In genomic region chr3:70196671-70197070, GRCm38 (mm10) we compare ENCODE assay signal across 19 mouse cellular contexts.
DNase-seq lines count a peak whose midpoint lies in the region; ATAC-seq and TF ChIP-seq lines count a peak whose summit lies in the region.
"Had no signal": no experiment of that assay in that cellular context is flagged by ENCODE, and none has a peak within 500 bp of the region (broad histone marks: within the 10 kb centered on the region; RNA-seq: fewer than 3 reads in every experiment).

No protein-coding gene starts in this region.

- H3K27me3 ChIP-seq in CH12.LX (replicated peaks): no peaks in the 10 kb centered on the region
- no peaks in the 10 kb centered on the region for H3K27me3 ChIP-seq in liver, embryonic 11.5 days (replicated peaks; ENCODE audit: control insufficient read depth, insufficient read depth, low read length)
- H3K27me3 ChIP-seq: Patski had no signal

- no peak for TF ChIP-seq CTCF in CH12.LX (conservative IDR thresholded peaks at IDR 0.05 in 1 of 2, IDR thresholded peaks at IDR 0.05 in 1 of 2; ENCODE audit: low read depth in 2 of 2, low read length in 2 of 2)

- TF ChIP-seq POLR2A in CH12.LX (IDR thresholded peaks at IDR 0.05; ENCODE audit: low read depth, low read length): no peak

- no peak for ATAC-seq in liver, embryonic 11.5 days (replicated peaks; ENCODE audit: low FRiP score)
- ATAC-seq: activated CD4-positive, CD25-positive, alpha-beta regulatory T cell, adult 4 months; CD4-positive, CD25-positive, alpha-beta regulatory T cell, adult 4 months; Patski had no signal

- no peak overlapping the region for H3K9ac ChIP-seq in CH12.LX (ENCODE audit: insufficient read depth, low read depth)
- H3K9ac ChIP-seq in liver, embryonic 11.5 days (ENCODE audit: low read depth, low read length): no peak overlapping the region

- dilution Hi-C loops in CH12.LX (cut with MboI; ENCODE audit: extremely low pct_ligation_motif_present, extremely low pct_unique_long_range_greater_than_20kb, low sequenced_read_pairs): no loop called here

- peaks cover 7 to 28% of the 10 kb centered on the region in 2 experiments; a peak in 3 of 4 replicates for H3K4me1 ChIP-seq in CH12.LX (ENCODE audit: control insufficient read depth in 1 of 2, insufficient read depth in 2 of 2)
- no peaks in the 10 kb centered on the region for H3K4me1 ChIP-seq in liver, embryonic 11.5 days (replicated peaks; ENCODE audit: control insufficient read depth, insufficient read depth, low read length)

- TF ChIP-seq EP300 in CH12.LX (IDR thresholded peaks at IDR 0.05; ENCODE audit: low read length): peak; percentile 65

- no peaks in the 10 kb centered on the region for H3K79me2 ChIP-seq in CH12.LX (replicated peaks; ENCODE audit: control insufficient read depth, extremely low read depth, insufficient read depth, poor library complexity, severe bottlenecking)

- TF ChIP-seq RAD21 in CH12.LX (IDR thresholded peaks at IDR 0.05; ENCODE audit: low read depth, low read length): no peak

- in situ Hi-C loops in CH12.LX (cut with MboI; ENCODE audit: low pct_ligation_motif_present, low pct_unique_long_range_greater_than_20kb, low sequenced_read_pairs): no loop called here

- peak; percentile 17 for DNase-seq in heart, adult 11 months
- no peak for DNase-seq in heart, adult 9 months (ENCODE audit: low spot score in 2 of 2)
- DNase-seq in CH12.LX (ENCODE audit: extremely low read depth): peak; percentile 56
- DNase-seq in liver, embryonic 11.5 days (ENCODE audit: low spot score): no peak
- DNase-seq: adrenal gland, adult 2 months; adrenal gland, adult 8-10 months; adrenal gland, postnatal 10 days; adrenal gland, postnatal 14 days; adrenal gland, postnatal 25 days; adrenal gland, postnatal 36 days; B cell, adult 2 months; cerebellum, adult 11 months; cerebellum, adult 11-12 months; cerebellum, adult 18-20 months; cerebellum, adult 2 months had no signal

- H3K27ac ChIP-seq in CH12.LX (ENCODE audit: insufficient read depth, low read depth): no peak overlapping the region
- no peak overlapping the region for H3K27ac ChIP-seq in liver, embryonic 11.5 days (ENCODE audit: low read depth, low read length)

- H3K4me2 ChIP-seq in CH12.LX (ENCODE audit: insufficient read depth, low read depth, poor library complexity, severe bottlenecking): no peak overlapping the region
- no peak overlapping the region for H3K4me2 ChIP-seq in liver, embryonic 11.5 days

- no peaks in the 10 kb centered on the region for H3K9me3 ChIP-seq in CH12.LX (replicated peaks; ENCODE audit: low read length)
- no peaks in the 10 kb centered on the region for H3K9me3 ChIP-seq in liver, embryonic 11.5 days (ENCODE audit: control insufficient read depth, low read length)
- H3K9me3 ChIP-seq: G1E had no signal

- 81% methylated on average over 3 of the region's 3 CpGs for WGBS in liver, embryonic 11.5 days

- H3K36me3 ChIP-seq in CH12.LX (replicated peaks in 1 of 2; ENCODE audit: control insufficient read depth in 1 of 2, insufficient read depth in 1 of 2, low read length in 1 of 2): no peaks in the 10 kb centered on the region
- no peaks in the 10 kb centered on the region for H3K36me3 ChIP-seq in liver, embryonic 11.5 days (ENCODE audit: control insufficient read depth, insufficient read depth, low read length)
- H3K36me3 ChIP-seq: G1E had no signal

- no peak overlapping the region for H3K4me3 ChIP-seq in CH12.LX (replicated peaks in 1 of 3; ENCODE audit: low read depth in 2 of 3, low read length in 2 of 3, poor library complexity in 1 of 3)
- no peak overlapping the region for H3K4me3 ChIP-seq in liver, embryonic 11.5 days (ENCODE audit: low read depth, low read length)

TF ChIP-seq in CH12.LX, 34 proteins besides CTCF, POLR2A, EP300 and RAD21:
- TF ChIP-seq TBP (conservative IDR thresholded peaks at IDR 0.05; ENCODE audit: low read depth, low read length): no peak
- 0 out of 2 replicates have a peak, but pooled peaks have one; percentile 16 for TF ChIP-seq TCF12 (IDR thresholded peaks at IDR 0.05; ENCODE audit: low read depth, low read length)
- no peak for TF ChIP-seq USF1 (IDR thresholded peaks at IDR 0.05; ENCODE audit: low read depth, low read length)
- TF ChIP-seq MYC (IDR thresholded peaks at IDR 0.05; ENCODE audit: low read depth, low read length): no peak
- TF ChIP-seq HCFC1 (IDR thresholded peaks at IDR 0.05; ENCODE audit: low read depth, low read length): no peak
- TF ChIP-seq NRF1 (IDR thresholded peaks at IDR 0.05; ENCODE audit: low read depth, low read length): no peak
- no peak for TF ChIP-seq SIN3A (IDR thresholded peaks at IDR 0.05; ENCODE audit: low read length)
- 0 out of 2 replicates have a peak, but pooled peaks have one; percentile 21 for TF ChIP-seq ETS1 (conservative IDR thresholded peaks at IDR 0.05; ENCODE audit: low read depth, low read length)
- no peak for TF ChIP-seq CHD2 (IDR thresholded peaks at IDR 0.05; ENCODE audit: low read length)
- peak; percentile 84 for TF ChIP-seq ZNF384 (IDR thresholded peaks at IDR 0.05; ENCODE audit: low read depth, low read length)
- no peak for TF ChIP-seq GABPA (IDR thresholded peaks at IDR 0.05; ENCODE audit: insufficient replicate concordance, low read depth, low read length)
- TF ChIP-seq MXI1 (IDR thresholded peaks at IDR 0.05; ENCODE audit: low read depth, low read length): no peak
- TF ChIP-seq ZMIZ1 (IDR thresholded peaks at IDR 0.05; ENCODE audit: low read depth, low read length): no peak
- no peak for TF ChIP-seq RCOR1 (conservative IDR thresholded peaks at IDR 0.05; ENCODE audit: low read depth, low read length)
- TF ChIP-seq MAFK (IDR thresholded peaks at IDR 0.05; ENCODE audit: insufficient replicate concordance, low read length): peak; percentile 27; the same call in 1 of the 2 replicates
- no peak for TF ChIP-seq BHLHE40 (IDR thresholded peaks at IDR 0.05; ENCODE audit: low read depth, low read length)
- no peak for TF ChIP-seq USF2 (conservative IDR thresholded peaks at IDR 0.05; ENCODE audit: low read depth, low read length)
- TF ChIP-seq IRF4 (IDR thresholded peaks at IDR 0.05; ENCODE audit: low read depth, low read length): peak; percentile 81
- no peak for TF ChIP-seq E2F4 (IDR thresholded peaks at IDR 0.05; ENCODE audit: insufficient replicate concordance, low read depth, low read length)
- TF ChIP-seq SMC3 (IDR thresholded peaks at IDR 0.05; ENCODE audit: low read depth, low read length): no peak
- no peak for TF ChIP-seq MAZ (IDR thresholded peaks at IDR 0.05; ENCODE audit: low read depth, low read length)
- TF ChIP-seq CHD1 (IDR thresholded peaks at IDR 0.05; ENCODE audit: low read depth, low read length): no peak
- TF ChIP-seq MEF2A (IDR thresholded peaks at IDR 0.05; ENCODE audit: borderline replicate concordance, low read depth, low read length): no peak
- peak; percentile 57; the same call in 1 of the 2 replicates for TF ChIP-seq JUND (conservative IDR thresholded peaks at IDR 0.05; ENCODE audit: low read depth, low read length)
- TF ChIP-seq POLR2AphosphoS2 (IDR thresholded peaks at IDR 0.05; ENCODE audit: low read depth, low read length): no peak
- no peak for TF ChIP-seq UBTF (IDR thresholded peaks at IDR 0.05; ENCODE audit: low read depth, low read length)
- TF ChIP-seq JUN (IDR thresholded peaks at IDR 0.05; ENCODE audit: insufficient read depth, low read depth, low read length): peak; percentile 66; the same call in 1 of the 2 replicates
- TF ChIP-seq NELFE (IDR thresholded peaks at IDR 0.05; ENCODE audit: low read depth, low read length): no peak
- no peak for TF ChIP-seq MAX (IDR thresholded peaks at IDR 0.05; ENCODE audit: low read length)
- TF ChIP-seq KAT2A (IDR thresholded peaks at IDR 0.05; ENCODE audit: insufficient replicate concordance, low read length): no peak
- TF ChIP-seq PAX5 (IDR thresholded peaks at IDR 0.05; ENCODE audit: low read length): no peak
- TF ChIP-seq ZC3H11A (IDR thresholded peaks at IDR 0.05; ENCODE audit: low read depth, low read length): no peak
- no peak for TF ChIP-seq ZKSCAN1 (IDR thresholded peaks at IDR 0.05; ENCODE audit: borderline replicate concordance, low read depth, low read length)
- TF ChIP-seq ELF1 (IDR thresholded peaks at IDR 0.05; ENCODE audit: low read depth, low read length): no peak

Comparison
In these comparisons a context has a peak if more than half of its experiments do, and no peak if none do; other contexts are left out.
1. DNase-seq: peak in heart, adult 11 months (single experiment) and CH12.LX (single experiment); none in heart, adult 9 months (0 of 2) and liver, embryonic 11.5 days (single experiment).